Comparison of ENCODE assay signal across 1 mouse cellular context in genomic region chr4:89405624-89406167, GRCm38 (mm10).
TF ChIP-seq lines count a peak whose summit lies in the region.

No protein-coding gene starts in this region.

TF ChIP-seq in CH12.LX, 34 proteins besides CTCF, POLR2A, EP300 and RAD21 (continued from another document):
- TF ChIP-seq MYC (IDR thresholded peaks at IDR 0.05; ENCODE audit: low read depth, low read length) (peak; percentile 43; the same call in 1 of the 2 replicates), SIN3A (IDR thresholded peaks at IDR 0.05; ENCODE audit: low read length) (peak; percentile 58; the same call in 1 of the 2 replicates), ZNF384 (IDR thresholded peaks at IDR 0.05; ENCODE audit: low read depth, low read length) (no peak), JUND (conservative IDR thresholded peaks at IDR 0.05; ENCODE audit: low read depth, low read length) (peak; percentile 78), PAX5 (IDR thresholded peaks at IDR 0.05; ENCODE audit: low read length) (no peak), ZMIZ1 (IDR thresholded peaks at IDR 0.05; ENCODE audit: low read depth, low read length) (no peak), MAFK (IDR thresholded peaks at IDR 0.05; ENCODE audit: insufficient replicate concordance, low read length) (0 out of 2 replicates have a peak, but pooled peaks have one; percentile 58), ETS1 (conservative IDR thresholded peaks at IDR 0.05; ENCODE audit: low read depth, low read length) (peak; percentile 88)
